Mouse (Mus musculus): ENCODE data around the gene Serinc3. TPM values are rescaled to one million over a fixed set of nuclear protein-coding genes. Genes with fewer than 3 reads are reported as not detected.

Serinc3 gene
- total RNA-seq (2023) = 1,350 to 1,399 TPM (median 1,388 TPM) in 4 replicates

DNA sequence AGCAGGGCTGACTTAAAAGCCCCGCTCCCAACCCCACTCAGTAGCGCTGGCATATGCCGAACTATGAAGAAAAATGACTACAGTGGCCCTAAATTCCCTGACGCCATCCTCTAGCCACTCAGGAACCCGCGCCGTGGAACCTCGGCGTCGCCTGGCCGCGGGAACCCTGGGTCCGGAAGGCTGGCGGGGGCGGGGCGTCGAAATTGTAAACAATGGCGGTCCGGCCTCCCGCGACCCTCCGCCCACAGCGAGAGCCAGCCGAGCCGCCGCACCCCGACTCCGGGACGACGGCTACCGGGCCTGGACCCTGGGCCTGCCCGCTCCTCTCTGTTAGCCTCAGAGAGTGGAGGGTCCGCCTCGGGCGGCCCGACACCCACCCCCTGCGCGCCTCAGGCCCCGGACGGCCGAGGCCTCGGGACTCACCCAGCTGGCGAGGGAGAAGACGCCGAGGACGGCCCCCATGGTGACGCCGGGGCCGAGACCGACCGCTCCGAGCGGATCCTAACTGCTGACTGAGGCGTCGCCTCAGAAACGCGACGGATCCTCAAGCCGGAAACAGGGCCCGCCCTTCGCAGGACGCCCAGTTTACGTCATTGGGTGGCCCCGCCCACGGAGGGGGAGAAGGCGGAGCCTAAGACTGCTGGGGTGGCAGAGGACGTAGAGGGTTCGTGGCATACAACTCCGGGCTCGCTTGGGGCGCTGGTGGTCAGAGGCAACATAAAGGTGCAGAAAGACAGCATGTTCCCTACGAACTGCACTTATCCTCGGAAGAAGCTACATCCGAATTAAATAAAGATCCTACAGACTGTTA lies at the start of gene Serinc3:
TSS of gene Serinc3 (minus strand) at position 557 of the 811 bp plus-strand sequence.

GRCm38 (mm10) chr2:163657975-163658886 lies 13.3 kb upstream of the Serinc3 start, which contains the start of gene Pkig:
Gene Pkig, plus strand, starts transcription at chr2:163658386.

GRCm38 (mm10) chr2:163602101-163602971 lies 42.6 kb downstream of the Serinc3 start, which contains the start of gene Ttpal:
Gene Ttpal, plus strand, starts transcription at chr2:163602314.

Other genes starting within 250 kb of the Serinc3 start
- gene Jph2, start 247.1 kb downstream of the Serinc3 start, total RNA-seq (2023) = 0.18 TPM in 1 of 4 replicates, not detected in the others
- gene Oser1, start 220.4 kb downstream of the Serinc3 start, total RNA-seq (2023) = 152 to 161 TPM (median 155 TPM) in 4 replicates
- gene Gdap1l1, start 206.7 kb downstream of the Serinc3 start, total RNA-seq (2023) = not detected in 4 replicates
- gene Fitm2, start 172.5 kb downstream of the Serinc3 start, total RNA-seq (2023) = 3.3 to 4.3 TPM (median 3.7 TPM) in 4 replicates
- not detected in 4 replicates for gene R3hdml, start 152.8 kb downstream of the Serinc3 start, total RNA-seq (2023)
- not detected in 4 replicates for gene Hnf4a, start 138.3 kb downstream of the Serinc3 start, total RNA-seq (2023)
- gene Ttpal, start 42.8 kb downstream of the Serinc3 start, total RNA-seq (2023) = 227 to 245 TPM (median 234 TPM) in 4 replicates
- 220 to 254 TPM (median 233 TPM) in 4 replicates for gene Pkig, start 13.3 kb upstream of the Serinc3 start, total RNA-seq (2023)
- 1.9 to 4.2 TPM (median 2.8 TPM) in 4 replicates for gene Ada, start 105.1 kb upstream of the Serinc3 start, total RNA-seq (2023)
- not detected in 4 replicates for gene Ccn5, start 175.7 kb upstream of the Serinc3 start, total RNA-seq (2023)
- gene Kcnk15, start 208.5 kb upstream of the Serinc3 start, total RNA-seq (2023) = not detected in 4 replicates

Data from B cell, adult 62 days (primary cell).